Mouse (Mus musculus): ENCODE measurements around the gene F2rl3.

F2rl3 gene

DNA sequence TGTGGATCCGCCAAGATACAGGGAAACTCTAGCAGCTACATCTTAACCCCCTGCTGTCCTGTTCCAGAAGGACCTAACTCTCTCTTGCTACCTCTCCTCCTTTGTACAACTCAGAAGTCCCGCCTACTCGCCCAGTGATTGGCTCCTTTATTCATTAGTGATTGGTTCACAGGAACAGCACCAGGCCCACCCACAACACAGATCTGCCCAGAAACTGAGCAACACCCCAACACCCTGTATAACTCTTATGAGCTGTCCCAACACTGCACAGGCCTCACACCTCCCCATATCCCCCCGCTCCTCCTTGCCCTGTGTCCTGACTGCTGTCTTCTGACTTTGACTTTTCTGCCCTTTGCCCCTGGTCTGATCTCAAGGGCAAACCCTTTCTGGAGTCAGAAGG, 4.0 kb downstream of the F2rl3 start:
- DNase-seq (ENCODE audit: low spot score in 2 of 2) = no peak

DNA sequence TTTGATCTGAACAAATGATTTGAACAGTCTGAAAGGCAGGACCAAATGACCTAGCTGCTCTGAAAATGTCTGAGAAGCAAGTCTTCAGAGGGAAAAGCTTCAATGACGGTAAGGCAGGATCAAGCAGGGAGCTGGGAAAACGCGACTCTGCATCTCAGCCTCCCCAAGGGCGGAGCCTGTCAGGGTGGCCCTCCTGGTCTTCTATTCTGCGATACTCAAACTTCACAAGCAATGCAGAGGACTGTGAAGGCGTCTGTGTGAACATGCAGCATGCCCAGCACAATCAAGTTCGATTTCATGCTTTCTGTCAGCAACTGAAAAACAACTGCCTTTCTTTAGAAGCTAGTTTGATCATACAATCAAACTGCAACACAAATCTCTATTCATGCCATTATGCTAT, 5.1 kb downstream of the F2rl3 start:
- no peak for DNase-seq (ENCODE audit: low spot score in 2 of 2)

DNA sequence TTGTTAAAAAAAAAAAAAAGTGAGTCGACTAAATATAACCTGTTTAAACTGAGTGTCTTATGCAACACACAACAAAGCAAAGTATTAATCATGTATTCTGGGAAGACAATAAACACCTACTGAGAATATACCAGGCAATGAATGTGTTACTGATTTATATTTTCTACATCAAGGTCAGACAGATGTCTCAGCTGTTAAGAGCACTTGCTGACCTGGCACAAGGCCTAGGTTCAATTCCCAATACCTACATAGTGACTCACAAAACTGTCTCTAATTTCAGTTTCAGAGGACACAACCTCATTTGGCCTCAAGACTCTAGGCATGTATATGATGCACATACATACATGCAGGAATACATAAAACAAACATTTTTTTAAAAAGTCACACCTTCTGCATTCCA, 16.1 kb downstream of the F2rl3 start:
- DNase-seq (ENCODE audit: low spot score in 2 of 2) = no peak

DNA sequence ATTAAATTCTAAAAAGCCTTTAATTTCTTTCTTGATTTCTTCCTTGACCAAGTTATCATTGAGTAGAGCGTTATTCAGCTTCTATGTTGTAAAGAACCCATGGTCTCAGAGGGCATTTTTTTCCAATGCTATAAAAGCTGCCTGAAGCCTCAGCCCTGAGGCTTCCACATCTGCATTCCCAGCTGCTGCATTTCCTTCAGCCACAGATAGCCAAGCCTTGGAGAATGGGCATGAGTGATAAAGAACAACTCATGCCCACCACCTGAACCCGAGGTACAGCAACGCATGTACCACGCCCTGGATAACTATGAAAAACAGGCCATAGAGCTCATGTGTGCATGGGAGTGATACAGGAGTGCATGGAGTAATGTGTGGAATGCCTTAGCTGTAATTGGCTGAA, 19.0 kb downstream of the F2rl3 start:
- DNase-seq (ENCODE audit: low spot score in 2 of 2) = no peak

DNA sequence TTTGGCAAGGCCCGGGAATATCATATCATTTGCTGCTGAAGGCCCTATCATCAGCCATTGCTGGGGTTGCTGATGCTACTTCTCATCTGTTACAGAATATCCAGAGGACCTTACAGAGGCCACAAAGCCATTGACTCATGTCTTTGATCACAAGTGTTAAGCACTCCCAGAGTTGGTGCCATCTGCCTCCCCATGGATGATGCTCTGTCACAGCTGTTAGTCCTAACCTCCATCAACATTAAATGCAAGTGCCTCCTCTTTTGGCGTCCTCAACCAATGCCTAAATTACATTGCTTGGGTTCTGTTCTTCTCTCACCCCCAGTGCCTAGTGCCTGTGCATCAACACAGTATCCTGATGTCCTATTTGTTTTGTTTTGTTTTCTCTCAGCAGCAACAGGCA, 39.9 kb downstream of the F2rl3 start:
- DNase-seq (ENCODE audit: low spot score in 2 of 2) = no peak

DNA sequence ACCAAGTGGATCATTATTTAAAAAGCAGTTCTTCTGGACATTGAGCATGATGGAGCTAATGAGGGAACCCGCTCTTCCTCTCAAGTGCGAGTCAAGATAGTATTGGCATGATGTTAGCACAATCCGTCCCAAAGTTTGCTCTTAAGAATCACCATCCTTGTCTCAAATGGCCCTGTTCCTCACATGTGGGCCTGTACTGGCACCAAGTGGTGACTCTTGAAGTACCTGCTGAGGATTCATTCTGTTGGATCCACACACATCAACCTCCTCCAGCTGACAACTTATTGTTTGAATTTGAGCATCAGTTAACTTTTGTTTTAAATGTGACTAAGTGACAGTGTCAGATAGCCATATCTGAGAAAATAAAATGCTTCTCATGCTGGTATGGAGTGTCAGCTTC, 51.0 kb downstream of the F2rl3 start:
- no peak for DNase-seq (ENCODE audit: low spot score in 2 of 2)
